Mouse (Mus musculus) WW6 (cell line): ENCODE measurements around the gene Wdr24.

Source experiments
- DNase-seq: peaks from one replicate; pipeline ENCODE4 v3.0.0-alpha.2; 2013; ENCODE audit warnings: low read depth, low spot score

Gene Wdr24

DNA sequence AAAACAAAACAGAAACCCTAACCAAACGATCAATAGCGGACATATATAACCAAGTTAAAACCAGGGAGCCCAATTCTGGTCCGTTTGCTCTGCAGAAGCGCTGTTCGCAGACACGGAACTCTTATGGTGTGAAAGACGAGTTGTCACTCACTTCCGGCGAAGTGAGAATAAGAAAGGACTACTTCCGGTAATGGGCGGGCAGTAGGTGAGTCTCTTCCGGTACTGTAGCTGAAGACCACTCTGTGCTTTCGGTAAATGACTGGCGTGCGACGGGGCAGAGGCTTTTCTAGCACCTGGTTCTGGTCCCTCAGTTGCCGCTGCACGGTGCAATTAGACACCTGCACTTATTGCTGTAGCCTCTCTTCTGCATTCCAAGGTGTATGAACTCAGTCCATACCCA, at the start of gene Wdr24:
Gene Wdr24, plus strand, starts transcription at position 176 of the 400 bp plus-strand sequence.
- no peak for DNase-seq

DNA sequence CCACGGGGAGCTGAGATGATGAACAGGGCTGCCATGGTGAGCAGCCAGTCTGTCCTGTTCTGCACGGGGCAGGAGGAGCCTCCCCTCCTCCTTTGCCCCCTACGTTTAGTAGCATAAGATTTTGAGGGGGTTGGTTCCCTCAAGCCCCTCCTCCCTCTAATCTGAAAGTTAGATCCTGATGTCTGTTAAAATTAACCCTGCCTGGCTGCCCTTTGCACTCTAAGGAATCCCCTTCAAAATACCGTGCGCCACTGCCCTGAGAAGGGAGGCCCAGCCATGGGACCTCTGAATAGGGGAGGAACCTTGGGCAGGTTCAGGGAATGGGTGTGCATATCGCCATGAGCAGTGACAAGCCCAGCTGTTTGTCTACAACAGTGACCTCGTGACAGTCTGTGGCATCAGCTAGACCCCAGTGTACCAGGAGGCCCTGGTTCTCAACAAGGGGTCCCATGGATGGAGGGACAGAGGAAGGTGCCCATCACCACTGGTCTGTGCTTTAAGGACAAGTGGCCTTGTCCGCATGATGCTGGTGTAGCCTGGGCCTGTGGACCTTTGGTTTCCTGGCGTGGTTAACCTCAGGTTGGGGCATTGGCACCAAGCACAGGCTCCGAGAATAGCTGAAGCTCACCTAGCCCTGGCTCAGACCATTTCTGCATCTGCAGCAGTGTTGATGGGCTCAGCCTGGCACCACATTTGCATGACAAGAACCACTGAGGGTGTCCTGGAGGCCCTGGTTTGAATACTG, 47.9 kb upstream of the Wdr24 start:
- DNase-seq, result no peak

DNA sequence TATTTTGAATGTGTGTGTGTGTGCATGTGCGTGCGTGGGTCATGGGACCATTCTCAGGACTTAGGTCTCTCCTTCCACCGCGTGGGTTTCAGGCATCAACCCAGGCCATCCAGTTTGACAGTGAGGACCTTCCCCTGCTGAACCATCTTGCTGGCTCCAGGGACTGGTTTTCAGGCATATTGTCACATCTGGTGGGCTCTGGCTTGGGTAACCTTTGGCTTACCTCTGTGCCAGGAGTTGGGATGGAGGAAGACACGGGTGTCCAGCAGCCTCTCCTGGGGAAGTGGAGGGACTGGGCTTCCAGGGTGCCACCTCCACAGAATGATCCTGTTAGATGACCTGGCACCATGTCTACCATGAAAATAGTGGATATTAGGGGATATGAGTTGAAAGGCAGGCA, 45.5 kb upstream of the Wdr24 start:
- DNase-seq, result no peak

DNA sequence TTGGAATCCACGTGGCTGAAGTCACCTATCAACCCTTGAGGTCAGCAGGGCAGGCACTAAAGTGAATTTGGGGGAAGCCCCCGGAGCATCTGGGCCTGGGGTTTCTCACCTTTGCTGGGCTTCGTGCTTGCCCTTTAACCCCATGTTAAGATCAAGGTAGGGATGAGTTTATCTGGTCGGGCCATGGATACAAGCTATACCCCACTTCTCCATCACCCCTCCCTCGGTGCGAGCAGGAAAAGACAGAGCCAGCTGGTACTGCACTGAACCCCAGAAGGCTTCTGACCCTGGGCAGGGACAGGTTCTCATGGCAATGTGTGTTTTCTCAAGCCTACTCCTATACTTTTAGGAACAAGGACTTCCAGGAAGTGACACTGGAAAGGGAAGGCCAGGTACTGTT, 42.1 kb upstream of the Wdr24 start:
- no peak for DNase-seq

DNA sequence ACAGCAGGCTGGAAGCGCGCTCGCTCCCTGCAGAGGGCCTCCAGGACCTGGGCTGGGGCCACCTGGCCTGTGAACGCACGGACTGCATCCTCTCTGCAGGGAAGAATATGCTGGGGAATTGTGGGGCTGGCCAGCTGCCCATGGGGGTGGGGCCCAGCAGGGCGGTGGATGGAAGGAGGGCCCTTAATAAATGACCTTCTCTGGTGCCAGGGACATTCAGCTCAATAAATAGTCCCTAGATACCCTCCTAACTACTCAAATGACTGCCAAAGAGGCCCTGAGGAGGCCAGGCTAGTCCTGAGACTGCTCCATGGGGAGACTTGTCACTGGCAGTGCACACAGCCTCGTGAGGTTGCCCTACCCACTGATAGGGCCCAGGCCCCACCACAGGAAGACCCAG, 40.3 kb upstream of the Wdr24 start:
- no peak for DNase-seq

DNA sequence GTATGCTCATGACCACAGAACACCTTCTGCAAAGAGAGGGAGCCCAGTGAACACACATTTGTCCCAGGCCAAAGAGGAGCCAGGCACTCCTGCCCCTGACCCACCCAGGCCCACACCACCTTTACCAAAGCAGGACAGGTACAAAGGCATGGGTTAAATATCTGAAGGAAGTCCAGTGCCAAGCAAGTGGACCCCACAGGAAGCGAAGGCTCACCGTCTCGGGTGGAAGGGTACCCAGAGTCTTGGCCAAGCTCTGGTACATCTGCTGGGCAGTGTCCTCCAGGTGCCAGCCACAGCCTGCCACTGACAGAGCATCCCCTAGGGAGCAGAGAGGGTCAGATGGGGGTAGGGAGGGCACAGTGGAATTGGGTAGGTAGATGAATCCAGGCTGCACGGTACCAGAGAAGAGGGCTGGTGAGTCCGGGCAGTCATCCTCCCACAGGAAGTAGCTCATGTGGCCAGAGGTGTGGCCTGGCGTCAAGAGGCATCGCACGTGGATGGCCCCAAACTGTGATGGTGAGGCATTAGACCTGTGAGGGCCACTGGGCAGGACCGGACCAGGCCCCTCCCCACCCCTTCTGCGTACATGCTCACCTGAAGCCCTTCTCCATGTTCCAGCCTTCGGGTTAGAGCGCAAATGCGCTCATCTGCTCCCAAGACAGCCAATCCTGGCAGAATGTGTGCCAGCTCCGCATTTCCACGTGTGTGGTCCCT, 39.4 kb upstream of the Wdr24 start:
- no peak for DNase-seq

DNA sequence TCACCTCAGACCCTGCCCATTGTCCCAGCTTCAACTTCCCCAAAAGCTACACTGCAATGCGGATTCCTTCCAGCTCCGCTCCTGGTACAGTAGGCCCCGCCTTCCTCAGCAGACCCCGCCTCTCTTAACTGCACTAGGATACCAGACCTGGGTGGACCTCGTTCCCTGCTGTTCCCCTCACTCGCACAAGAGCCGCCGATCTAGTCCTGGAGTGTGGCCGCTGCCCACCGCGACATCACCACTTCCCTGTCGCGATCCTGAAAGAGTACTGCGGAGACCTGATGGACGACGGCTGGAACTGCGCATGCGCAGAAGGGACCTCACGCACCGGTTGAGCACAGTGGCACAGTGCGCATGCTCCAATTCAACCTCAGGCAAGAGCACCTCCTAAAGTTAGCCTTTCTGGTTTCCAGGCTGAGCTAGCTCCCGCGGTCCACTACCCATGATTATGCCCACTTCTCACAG, 38.1 kb upstream of the Wdr24 start, which contains the start of gene Haghl:
Gene Haghl, minus strand, starts transcription at position 393 of the 465 bp plus-strand sequence.
- peak; percentile 90 for DNase-seq

DNA sequence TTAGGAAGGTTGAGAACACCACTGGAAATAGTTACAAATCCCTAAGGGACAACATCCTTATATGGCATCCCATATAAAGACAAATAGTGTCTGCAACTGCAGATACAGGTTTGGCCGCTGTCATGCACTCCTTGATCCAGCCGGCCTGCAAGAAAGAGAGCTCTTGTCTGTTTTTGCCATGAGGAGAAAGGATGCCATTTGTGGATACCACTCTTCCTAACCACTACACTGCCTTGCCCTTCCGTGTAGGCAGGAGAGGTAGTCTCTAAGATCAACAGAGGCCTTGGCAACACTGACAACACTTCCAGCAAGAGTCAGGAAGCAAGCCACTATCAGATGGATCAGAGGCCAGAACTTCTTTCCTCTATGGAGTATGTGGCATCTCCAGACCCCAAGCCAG, 37.1 kb upstream of the Wdr24 start, which contains the start of gene Ccdc78:
Gene Ccdc78, plus strand, starts transcription at position 301 of the 400 bp plus-strand sequence.
- DNase-seq, result no peak

DNA sequence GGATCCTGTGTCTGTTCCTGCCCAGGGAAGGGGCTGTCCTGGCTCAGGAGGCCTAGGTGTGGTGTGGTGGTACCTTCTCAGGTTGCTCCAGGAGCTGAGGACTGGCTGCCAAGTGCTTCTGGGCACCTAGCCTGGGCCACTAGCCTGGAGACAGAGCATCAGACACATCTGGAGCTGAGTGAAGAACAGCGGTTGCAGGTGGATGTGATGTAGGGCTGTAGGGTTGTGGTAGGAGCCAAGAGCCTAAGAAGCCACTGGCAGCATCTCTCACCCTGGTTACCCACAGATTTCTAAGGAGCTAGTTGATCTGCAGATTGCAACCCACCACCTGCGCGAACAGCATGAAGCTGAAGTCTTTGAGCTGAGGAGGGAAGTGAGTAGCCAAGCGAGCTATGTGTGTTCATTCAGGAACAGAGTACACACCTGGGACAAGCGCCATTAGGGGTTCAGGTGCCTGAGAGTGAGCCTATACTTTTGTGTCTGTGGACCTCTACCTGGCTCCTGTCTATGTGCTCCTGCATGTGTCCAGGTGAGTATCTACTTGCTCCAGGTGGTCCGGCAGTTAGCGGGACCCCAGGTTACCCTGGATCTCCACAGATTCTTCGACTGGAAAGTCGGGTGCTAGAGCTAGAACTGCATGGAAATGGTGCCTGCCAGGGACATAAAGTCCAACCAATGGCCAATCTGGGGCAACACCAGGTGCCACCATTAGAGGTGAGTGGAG, 36.5 kb upstream of the Wdr24 start:
- no peak for DNase-seq

DNA sequence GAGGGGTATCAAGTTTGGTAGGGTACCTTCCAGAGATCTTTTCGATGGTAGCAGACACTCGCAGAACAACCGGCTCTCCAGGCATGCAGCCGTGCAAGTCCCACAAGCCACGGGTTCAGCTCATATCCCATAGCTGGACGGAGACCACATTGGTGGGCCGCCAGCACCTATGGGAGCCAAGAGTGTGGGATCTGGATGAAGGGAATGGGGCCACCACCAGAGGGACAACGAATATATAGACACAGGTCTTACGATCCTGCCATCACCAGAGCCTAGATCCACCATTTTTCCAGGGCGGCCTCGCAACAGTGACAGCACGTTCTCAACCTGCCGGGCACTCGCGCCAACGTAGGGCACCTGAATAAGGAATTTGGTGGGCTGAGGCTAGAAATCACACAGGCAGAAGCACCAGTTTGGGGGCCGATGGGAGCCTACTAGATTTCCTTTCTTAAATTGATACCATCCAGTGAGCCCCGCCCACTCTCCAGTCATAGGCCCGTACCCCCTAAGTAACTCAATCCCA, 32.0 kb upstream of the Wdr24 start:
- DNase-seq, result no peak

DNA sequence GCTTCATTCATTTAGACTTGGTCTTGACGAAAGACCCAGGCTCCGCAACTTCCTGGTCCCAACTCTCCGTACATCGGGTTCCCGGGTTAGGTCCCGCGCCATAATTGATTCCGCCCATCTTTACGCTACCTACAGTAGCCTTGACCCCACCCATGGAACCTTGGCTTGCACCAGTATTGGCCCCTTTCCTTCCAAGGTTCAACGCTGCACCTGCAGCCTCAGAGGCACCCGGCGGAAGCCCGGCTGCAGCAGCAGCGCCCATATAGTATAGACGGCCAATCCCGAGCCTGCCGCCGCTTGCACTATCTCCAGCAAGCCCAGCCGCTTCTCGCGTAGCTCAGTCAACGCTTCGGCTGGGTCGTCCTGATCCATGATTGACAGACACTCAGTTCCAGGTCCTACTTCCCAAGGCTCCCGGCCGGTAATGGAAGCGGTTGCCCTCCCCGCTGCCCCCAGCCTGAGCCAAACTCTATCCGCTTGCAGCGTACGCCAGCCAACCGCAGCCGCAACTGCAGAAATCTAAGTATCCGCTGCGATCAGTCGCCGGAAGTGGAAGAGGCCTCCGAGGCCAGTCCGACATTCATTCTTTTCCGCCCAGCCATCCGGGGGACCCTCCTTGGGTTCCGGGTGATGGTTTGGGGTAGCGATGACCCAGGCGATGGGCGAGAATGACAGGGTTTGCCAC, 31.4 kb upstream of the Wdr24 start:
- no peak for DNase-seq

DNA sequence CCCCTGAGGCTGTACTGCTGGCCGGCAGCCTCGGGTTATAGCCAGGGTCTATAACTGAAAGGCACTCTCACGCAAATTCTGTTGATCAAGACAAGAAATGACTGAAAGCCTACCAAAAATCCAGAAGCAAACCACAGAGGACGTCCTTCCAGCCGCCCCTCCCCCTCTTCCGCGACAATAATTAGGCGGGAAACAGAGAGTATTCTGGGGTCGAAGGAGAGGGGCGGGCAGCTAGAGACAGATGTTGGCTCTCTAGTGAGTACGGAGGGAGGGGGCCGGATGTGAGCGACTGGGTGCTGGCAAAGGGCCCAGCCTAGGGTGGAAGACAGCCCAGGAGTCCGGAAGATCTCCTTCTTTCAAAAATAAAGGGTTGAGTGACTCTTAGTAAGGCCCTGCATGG, 30.8 kb upstream of the Wdr24 start, which contains the start of gene Fam173a:
Gene Fam173a, minus strand, starts transcription at position 287 of the 400 bp plus-strand sequence.
- DNase-seq, result no peak

DNA sequence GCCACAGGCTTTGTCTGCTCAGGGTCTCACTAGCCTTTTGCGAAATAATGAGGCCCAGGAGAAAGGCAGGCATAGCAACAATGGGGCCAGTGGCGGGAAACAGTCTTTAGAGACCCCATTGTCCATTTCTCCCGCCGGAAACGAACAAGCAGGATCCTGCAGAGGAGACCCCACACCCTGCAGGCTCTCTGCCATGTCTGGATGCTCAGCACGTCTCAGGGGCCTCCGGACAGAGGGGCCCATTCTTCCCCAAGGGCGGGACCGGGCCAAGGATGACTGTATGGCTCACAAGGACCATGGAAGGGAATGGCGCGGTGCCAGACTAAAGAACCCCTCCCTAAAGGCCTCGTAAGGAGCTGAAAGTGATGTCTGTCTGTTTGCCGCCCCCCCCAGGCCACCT, 29.2 kb upstream of the Wdr24 start:
- no peak for DNase-seq

DNA sequence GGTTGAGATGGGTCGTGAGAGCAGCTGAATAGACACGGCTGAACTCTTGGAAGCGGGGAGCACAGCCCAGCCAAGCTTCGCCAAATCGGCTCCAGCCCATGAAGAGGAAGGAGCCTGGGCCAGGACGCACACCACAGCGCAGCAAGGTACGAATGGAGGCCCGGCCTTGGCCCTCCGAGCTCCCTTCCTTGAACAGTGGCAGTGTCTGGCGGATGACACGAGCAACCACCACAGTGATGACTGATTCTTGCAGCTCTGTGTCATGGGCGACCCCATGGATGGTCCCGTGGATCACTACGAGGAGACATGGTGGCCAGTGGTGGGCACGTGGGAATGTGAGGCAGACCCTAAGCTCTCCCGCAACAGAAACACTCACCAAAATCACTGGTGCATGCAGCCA, 28.4 kb upstream of the Wdr24 start:
- no peak for DNase-seq

DNA sequence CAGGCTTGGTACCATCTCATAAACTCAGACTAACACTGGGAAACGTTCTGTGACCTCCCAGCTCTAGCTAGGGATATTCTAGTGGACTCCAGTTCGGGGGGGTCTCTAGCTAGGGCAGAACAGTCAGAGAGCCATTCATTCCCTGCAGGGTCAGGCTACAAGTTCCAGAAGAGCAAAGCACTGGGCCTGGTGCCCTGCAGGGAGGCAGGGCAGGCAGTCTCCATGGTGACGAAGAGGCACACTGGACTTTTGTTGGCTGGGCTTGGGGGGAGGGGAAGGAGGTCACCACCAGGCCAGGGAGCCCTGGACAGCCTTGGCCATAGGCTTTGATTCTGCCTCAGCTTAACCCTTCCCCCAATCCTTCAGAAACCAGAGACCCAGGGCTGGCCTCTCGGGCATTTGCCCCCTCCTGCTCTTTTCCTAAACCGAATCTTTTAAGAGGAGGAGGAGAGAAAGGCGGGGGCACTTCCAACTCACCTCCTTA, 27.8 kb upstream of the Wdr24 start, which contains the start of gene AC134908.4:
Gene AC134908.4, minus strand, starts transcription at position 51 of the 484 bp plus-strand sequence.
- DNase-seq, result no peak

DNA sequence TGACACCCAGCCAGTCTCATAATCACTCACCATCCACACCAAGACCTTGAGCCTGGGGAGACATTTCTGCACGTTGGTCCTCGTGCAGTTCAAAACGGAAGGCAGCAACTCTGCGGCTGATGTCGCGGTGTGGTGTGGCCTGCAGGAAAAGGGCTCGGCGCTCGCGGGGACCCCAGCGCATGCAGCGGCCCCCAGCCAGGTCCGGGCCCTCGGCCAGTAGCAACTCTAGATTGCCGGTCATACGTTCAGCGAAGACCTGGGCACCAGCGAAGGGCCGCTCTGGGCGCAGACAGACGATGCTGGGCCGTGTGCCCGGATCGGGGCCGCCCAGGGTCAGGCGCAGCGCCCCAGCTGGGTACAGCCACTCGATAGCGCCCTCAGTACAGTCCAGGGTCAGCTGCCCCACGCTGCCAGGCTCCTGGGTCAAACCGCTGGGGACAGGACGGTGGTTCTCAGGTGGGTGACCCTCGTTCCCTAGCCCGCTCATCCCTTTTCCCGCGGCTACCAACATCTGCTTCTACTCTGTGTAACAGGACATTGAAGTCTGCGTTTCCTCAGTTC, 27.1 kb upstream of the Wdr24 start:
- DNase-seq, result no peak

DNA sequence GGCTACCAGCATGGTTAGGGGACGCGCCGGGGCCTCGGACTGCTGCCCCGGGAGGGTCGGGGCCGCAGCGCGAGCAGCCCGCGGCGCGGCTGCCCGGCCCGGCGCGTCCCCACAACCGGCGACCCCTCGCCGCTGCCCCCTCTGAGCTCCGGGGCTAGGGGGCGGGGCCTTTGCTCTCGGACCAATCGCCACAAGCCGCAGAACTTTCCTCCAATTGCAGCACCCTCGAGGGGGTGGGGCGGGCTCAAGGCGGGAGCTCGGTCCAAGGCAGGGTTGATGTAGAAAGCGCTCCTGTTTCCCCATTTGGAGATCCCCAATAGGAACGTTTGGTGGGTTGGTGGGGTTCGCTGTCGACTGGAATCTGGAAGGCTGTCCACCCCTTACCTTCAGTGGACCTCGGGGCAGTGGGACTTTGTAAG, 26.5 kb upstream of the Wdr24 start, which contains the start of gene Metrn:
Gene Metrn, minus strand, starts transcription at position 186 of the 419 bp plus-strand sequence.
- DNase-seq, result no peak

DNA sequence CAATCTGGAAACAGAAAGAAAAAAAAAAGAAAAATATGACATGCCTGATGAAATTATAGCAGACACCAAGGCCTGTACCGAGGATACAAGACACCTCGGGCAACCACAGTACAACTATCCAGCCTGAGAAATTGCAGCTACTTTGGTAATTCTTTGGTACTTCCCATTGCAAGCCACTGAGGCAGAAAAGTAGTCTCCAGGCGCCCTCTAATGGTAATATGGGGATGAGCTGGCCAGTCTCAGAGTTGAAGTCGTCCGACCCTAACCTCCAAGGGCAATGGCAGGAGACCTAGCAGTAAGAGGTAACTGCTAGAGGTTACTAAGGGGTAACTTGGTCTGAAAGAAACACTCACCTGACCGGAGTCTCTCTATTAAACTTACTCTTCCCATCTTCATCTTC, 22.4 kb upstream of the Wdr24 start:
- DNase-seq, result no peak

DNA sequence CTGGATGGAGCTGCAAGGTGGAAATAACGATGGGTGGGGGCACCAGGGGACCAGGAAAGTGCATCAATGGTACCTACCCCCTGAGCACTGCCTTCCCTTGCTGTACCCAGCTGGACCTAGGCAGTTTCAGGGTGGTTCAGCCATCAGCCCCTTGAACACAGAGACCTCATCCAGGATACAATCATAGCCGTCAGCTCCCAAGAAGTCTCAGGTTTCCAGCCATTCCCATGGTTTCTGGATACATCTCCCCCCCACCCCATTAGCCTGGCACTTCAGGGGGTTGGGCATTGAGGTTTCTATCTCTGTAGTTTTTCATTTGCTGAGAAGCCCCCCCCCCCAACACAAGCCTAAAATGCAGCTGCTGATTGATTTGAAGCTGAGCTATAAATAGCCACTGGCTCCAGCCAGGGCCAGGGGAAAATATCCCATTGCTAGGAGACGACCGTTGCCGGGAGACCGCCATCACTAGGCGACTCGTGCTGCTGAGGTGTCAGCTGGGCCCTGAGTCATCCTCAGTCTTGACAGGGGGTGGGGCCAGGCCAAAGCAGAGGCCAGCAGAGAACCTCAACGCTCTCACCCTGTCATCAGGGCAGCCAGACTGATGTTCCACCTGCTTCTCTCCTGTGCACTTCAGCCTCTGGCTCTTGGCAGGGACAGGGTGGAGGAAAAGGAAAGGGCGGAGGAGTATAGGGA, 20.5 kb upstream of the Wdr24 start:
- DNase-seq, result no peak

DNA sequence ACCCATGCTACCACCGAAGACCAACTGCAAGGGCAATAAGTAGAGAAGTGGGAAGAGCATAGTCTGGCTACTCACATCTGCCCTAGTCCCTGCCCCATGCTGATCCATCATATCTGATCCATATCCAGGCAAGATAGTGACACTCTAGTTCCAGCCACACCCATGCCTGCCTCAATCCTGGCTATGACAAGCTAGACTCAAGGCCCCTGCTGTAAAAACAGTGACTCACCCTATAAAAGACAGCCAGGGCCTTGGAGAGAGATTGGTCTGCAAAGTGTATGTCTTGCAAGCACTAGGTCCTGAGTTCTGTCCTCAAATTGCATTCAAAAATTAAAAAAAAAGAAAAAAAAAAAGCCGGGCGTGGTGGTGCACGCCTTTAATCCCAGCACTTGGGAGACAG, 16.9 kb upstream of the Wdr24 start:
- no peak for DNase-seq
